Comparison of ENCODE assay signal across 22 mouse cellular contexts in the genomic region with DNA sequence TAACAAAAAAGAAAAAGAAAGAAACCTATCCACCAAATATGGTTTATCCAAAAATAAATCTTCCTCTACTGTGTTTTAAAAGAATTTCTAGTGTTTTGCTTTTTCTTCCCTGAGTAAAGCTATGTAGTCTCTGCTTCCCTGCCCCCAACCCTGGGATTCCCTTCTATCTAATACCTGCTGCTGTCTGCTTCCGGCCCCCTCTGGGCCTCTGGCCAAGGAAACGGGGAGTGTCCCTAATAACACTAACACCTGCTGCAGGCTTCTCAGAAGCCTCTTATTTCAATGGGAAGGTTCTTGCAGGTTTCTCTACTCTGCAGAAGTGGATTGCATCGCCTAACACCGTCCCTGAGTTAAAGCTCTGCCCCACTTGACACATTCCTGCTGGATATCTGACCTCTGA. TPM values are rescaled to one million over a fixed set of nuclear protein-coding genes. Genes with fewer than 3 reads are reported as not detected.
DNase-seq lines count a peak whose midpoint lies in the region; ATAC-seq lines count a peak whose summit lies in the region.
"Had no signal": no experiment of that assay in that cellular context is flagged by ENCODE, and none has a peak within 500 bp of the region (broad histone marks: within the 10 kb centered on the region; RNA-seq: fewer than 3 reads in every experiment).

No protein-coding gene starts in this region.

- H3K9ac ChIP-seq in intestine, embryonic 15.5 days, result no peak overlapping the region
- H3K9ac ChIP-seq in forebrain, embryonic 16.5 days (replicated peaks; ENCODE audit: low read depth, low read length), result no peak overlapping the region
- no peak overlapping the region for H3K9ac ChIP-seq in hindbrain, embryonic 14.5 days
- H3K9ac ChIP-seq: embryonic facial prominence, embryonic 15.5 days; forebrain, postnatal 0 days; hindbrain, embryonic 13.5 days had no signal

- H3K36me3 ChIP-seq in intestine, embryonic 15.5 days, result no peaks in the 10 kb centered on the region
- H3K36me3 ChIP-seq in forebrain, embryonic 16.5 days (ENCODE audit: control insufficient read depth, insufficient read depth), result no peaks in the 10 kb centered on the region
- H3K36me3 ChIP-seq in hindbrain, embryonic 14.5 days (replicated peaks; ENCODE audit: control insufficient read depth, insufficient read depth), result no peaks in the 10 kb centered on the region
- H3K36me3 ChIP-seq: embryonic facial prominence, embryonic 15.5 days; forebrain, embryonic 10.5 days; heart, embryonic 10.5 days; hindbrain, embryonic 13.5 days had no signal

- H3K27me3 ChIP-seq in intestine, embryonic 15.5 days (replicated peaks), result no peaks in the 10 kb centered on the region
- H3K27me3 ChIP-seq in forebrain, embryonic 16.5 days (replicated peaks; ENCODE audit: control insufficient read depth, insufficient read depth, low read length), result no peaks in the 10 kb centered on the region
- H3K27me3 ChIP-seq in hindbrain, embryonic 14.5 days (ENCODE audit: control insufficient read depth, insufficient read depth, low read length), result no peaks in the 10 kb centered on the region
- H3K27me3 ChIP-seq: embryonic facial prominence, embryonic 15.5 days; hindbrain, embryonic 13.5 days had no signal

- peaks cover 4% of the 10 kb centered on the region for H3K4me1 ChIP-seq in intestine, embryonic 15.5 days (replicated peaks)
- H3K4me1 ChIP-seq in forebrain, embryonic 16.5 days (replicated peaks; ENCODE audit: control insufficient read depth, insufficient read depth, low read length), result peaks cover 6% of the 10 kb centered on the region; the same call in 1 of the 2 replicates
- no peaks in the 10 kb centered on the region for H3K4me1 ChIP-seq in hindbrain, embryonic 14.5 days (replicated peaks; ENCODE audit: control insufficient read depth, insufficient read depth, low read length)
- H3K4me1 ChIP-seq: embryonic facial prominence, embryonic 15.5 days; hindbrain, embryonic 13.5 days had no signal

- H3K4me3 ChIP-seq in intestine, embryonic 15.5 days (replicated peaks), result no peak overlapping the region
- H3K4me3 ChIP-seq in forebrain, embryonic 16.5 days (replicated peaks; ENCODE audit: low read length), result no peak overlapping the region
- H3K4me3 ChIP-seq in hindbrain, embryonic 14.5 days (replicated peaks; ENCODE audit: low read length), result no peak overlapping the region
- H3K4me3 ChIP-seq: embryonic facial prominence, embryonic 15.5 days; erythroblast, embryonic 14.5 days; forebrain, embryonic 10.5 days; heart, embryonic 10.5 days; hindbrain, embryonic 13.5 days had no signal

- peak; percentile 81 for DNase-seq in heart, adult 11 months
- no peak for DNase-seq in heart, adult 8-10 months (ENCODE audit: low spot score)
- peak; percentile 5 to 38 for DNase-seq in urinary bladder, postnatal 4 days (ENCODE audit: low spot score in 2 of 2)
- no peak for DNase-seq in urinary bladder, adult 18-20 months (ENCODE audit: low spot score in 2 of 2)
- DNase-seq in gastrocnemius, postnatal 10 days, result no peak
- DNase-seq in hindbrain, embryonic 14.5 days (ENCODE audit: low spot score), result no peak
- DNase-seq: adrenal gland, postnatal 10 days; cerebellum, adult 11 months; cerebellum, adult 8-10 months; cerebellum, postnatal 25 days; forebrain, postnatal 0 days; gastrocnemius, postnatal 25 days; heart, postnatal 10 days; heart, postnatal 4 days; kidney, adult 11 months had no signal

- H3K27ac ChIP-seq in intestine, embryonic 15.5 days, result no peak overlapping the region; the same call in 1 of the 2 replicates
- no peak overlapping the region for H3K27ac ChIP-seq in forebrain, embryonic 16.5 days (ENCODE audit: low read length)
- H3K27ac ChIP-seq in hindbrain, embryonic 14.5 days, result no peak overlapping the region
- H3K27ac ChIP-seq: embryonic facial prominence, embryonic 15.5 days; forebrain, embryonic 10.5 days; heart, embryonic 10.5 days; hindbrain, embryonic 13.5 days had no signal

- ATAC-seq in intestine, embryonic 15.5 days, result peak; percentile 92
- ATAC-seq in forebrain, embryonic 16.5 days, result no peak
- no peak for ATAC-seq in hindbrain, embryonic 14.5 days (ENCODE audit: low FRiP score)
- ATAC-seq: forebrain, postnatal 0 days had no signal

- no peaks in the 10 kb centered on the region for H3K9me3 ChIP-seq in intestine, embryonic 15.5 days
- no peaks in the 10 kb centered on the region for H3K9me3 ChIP-seq in forebrain, embryonic 16.5 days (ENCODE audit: control insufficient read depth, low read length)
- 0 out of 2 replicates have a peak, but pooled peaks cover under 1% of the 10 kb centered on the region for H3K9me3 ChIP-seq in hindbrain, embryonic 14.5 days (ENCODE audit: control insufficient read depth, low read length)
- H3K9me3 ChIP-seq: embryonic facial prominence, embryonic 15.5 days; forebrain, embryonic 10.5 days; heart, embryonic 10.5 days had no signal

- WGBS in intestine, embryonic 15.5 days, result 20% methylated on average over 4 of the region's 4 CpGs
- 58% methylated on average over 4 of the region's 4 CpGs for WGBS in forebrain, embryonic 16.5 days
- 51% methylated on average over 4 of the region's 4 CpGs for WGBS in hindbrain, embryonic 14.5 days

- no peak overlapping the region for H3K4me2 ChIP-seq in intestine, embryonic 15.5 days (replicated peaks)
- no peak overlapping the region for H3K4me2 ChIP-seq in forebrain, embryonic 16.5 days (ENCODE audit: low read length)
- H3K4me2 ChIP-seq in hindbrain, embryonic 14.5 days (replicated peaks), result no peak overlapping the region
- H3K4me2 ChIP-seq: embryonic facial prominence, embryonic 15.5 days; hindbrain, embryonic 13.5 days had no signal

RNA-seq across cellular contexts. Expression of gene Scml4, which starts 50.4 kb away (rescaled TPM):
- total RNA-seq in heart, adult 8-10 months (2022), result 1 to 10 TPM in 1 of 4 experiments, under 1 TPM in 3; 0.69 to 1.9 (median 0.80) TPM
- 29.3 TPM in 2 replicates for polyA plus RNA-seq in intestine, embryonic 15.5 days (2015; fragmentation: Nextera tagmentation; extraction: Ambion mirVana)
- total RNA-seq in gastrocnemius, postnatal 10 days (2021), result 1 to 10 TPM; 3.3 to 3.8 TPM
- polyA plus RNA-seq in forebrain, embryonic 16.5 days (2015; fragmentation: Nextera tagmentation; extraction: Ambion mirVana), result 9.5 and 10.4 TPM in 2 replicates
- polyA plus RNA-seq in hindbrain, embryonic 14.5 days (2014; fragmentation: Nextera tagmentation; extraction: Ambion mirVana), result 9.3 and 13.3 TPM in 2 replicates
- polyA plus RNA-seq: erythroblast, embryonic 14.5 days had no signal

Comparison
In these comparisons a context has a peak if more than half of its experiments do, and no peak if none do; other contexts are left out.
1. DNase-seq: peak in heart, adult 11 months (single experiment) and urinary bladder, postnatal 4 days (2 of 2); none in heart, adult 8-10 months (single experiment), urinary bladder, adult 18-20 months (0 of 2), gastrocnemius, postnatal 10 days (single experiment) and hindbrain, embryonic 14.5 days (single experiment).